Mouse (Mus musculus) myocyte (in vitro differentiated cells): ENCODE results near the gene Ski.

ENCODE experiments used
- CEBPB ChIP-seq: IDR thresholded peaks from 2 replicates; pipeline ENCODE4 v1.6.1; 2011; ENCODE audit warnings: mild to moderate bottlenecking, moderate library complexity; ENCODE audit not compliant: poor library complexity, insufficient read depth, severe bottlenecking
- E2F4 ChIP-seq: IDR thresholded peaks from one replicate; pipeline ENCODE4 v1.6.1; 2011; ENCODE audit warnings: mild to moderate bottlenecking, control low read depth, moderate library complexity; ENCODE audit not compliant: insufficient read depth
- MAX ChIP-seq: IDR thresholded peaks from one replicate; pipeline ENCODE4 v1.6.1; 2011; ENCODE audit warnings: low read depth, mild to moderate bottlenecking, control low read depth
- MYOD1 ChIP-seq, 3 experiments: IDR thresholded peaks; one replicate each; pipeline ENCODE4 v1.6.1; 2011; ENCODE audit warnings: control low read depth in 2 of 3, low read depth in 2 of 3, mild to moderate bottlenecking in 2 of 3, moderate library complexity in 1 of 3; ENCODE audit not compliant: insufficient read length in 2 of 3, control insufficient read depth in 1 of 3
- MYOG ChIP-seq, 3 experiments: IDR thresholded peaks; one replicate each; pipeline ENCODE4 v1.6.1; 2011; ENCODE audit warnings: control low read depth in 2 of 3, low read depth in 2 of 3, mild to moderate bottlenecking in 2 of 3; ENCODE audit not compliant: insufficient read length in 2 of 3, control insufficient read depth in 1 of 3, insufficient read depth in 1 of 3
- POLR2A ChIP-seq: IDR thresholded peaks from one replicate; pipeline ENCODE4 v1.6.1; 2011; ENCODE audit warnings: low read depth, mild to moderate bottlenecking, control low read depth, moderate library complexity; ENCODE audit not compliant: insufficient read length
- POLR2AphosphoS2 ChIP-seq: IDR thresholded peaks from one replicate; pipeline ENCODE4 v1.6.1; 2011; ENCODE audit warnings: low read depth, control low read depth; ENCODE audit not compliant: insufficient read length
- SRF ChIP-seq: IDR thresholded peaks from one replicate; pipeline ENCODE4 v1.6.1; 2011; ENCODE audit warnings: low read depth; ENCODE audit not compliant: control insufficient read depth, insufficient read length
- TCF12 ChIP-seq: IDR thresholded peaks from one replicate; pipeline ENCODE4 v1.6.1; 2011; ENCODE audit warnings: mild to moderate bottlenecking, control low read depth; ENCODE audit not compliant: poor library complexity, insufficient read depth, severe bottlenecking
- TCF3 ChIP-seq: IDR thresholded peaks from one replicate; pipeline ENCODE4 v1.6.1; 2011; ENCODE audit warnings: low read depth, control low read depth; ENCODE audit not compliant: insufficient read length
- USF1 ChIP-seq: IDR thresholded peaks from one replicate; pipeline ENCODE4 v1.6.1; 2011; ENCODE audit warnings: low read depth, mild to moderate bottlenecking, control low read depth, moderate library complexity

GRCm38 (mm10) chr4:155128411-155128810, 94.0 kb downstream of the Ski start:
- TF ChIP-seq MAX (no peak), POLR2A (no peak), POLR2AphosphoS2 (no peak), TCF12 (no peak), CEBPB (no peak), MYOG (IDR thresholded peaks at IDR 0.05; ENCODE audit: control insufficient read depth in 1 of 3, insufficient read depth in 1 of 3, insufficient read length in 2 of 3, low read depth in 2 of 3) (no peak), MYOD1 (IDR thresholded peaks at IDR 0.05; ENCODE audit: control insufficient read depth in 1 of 3, insufficient read length in 2 of 3, low read depth in 2 of 3) (no peak), TCF3 (no peak), USF1 (no peak), SRF (no peak), E2F4 (no peak)
